Mouse (Mus musculus): ENCODE data around the gene Il4ra. TPM values are rescaled to one million over a fixed set of nuclear protein-coding genes. Genes with fewer than 3 reads are reported as not detected.

Il4ra gene
- polyA plus RNA-seq, 1 experiment from 2014 or later = 6.9 TPM

DNA sequence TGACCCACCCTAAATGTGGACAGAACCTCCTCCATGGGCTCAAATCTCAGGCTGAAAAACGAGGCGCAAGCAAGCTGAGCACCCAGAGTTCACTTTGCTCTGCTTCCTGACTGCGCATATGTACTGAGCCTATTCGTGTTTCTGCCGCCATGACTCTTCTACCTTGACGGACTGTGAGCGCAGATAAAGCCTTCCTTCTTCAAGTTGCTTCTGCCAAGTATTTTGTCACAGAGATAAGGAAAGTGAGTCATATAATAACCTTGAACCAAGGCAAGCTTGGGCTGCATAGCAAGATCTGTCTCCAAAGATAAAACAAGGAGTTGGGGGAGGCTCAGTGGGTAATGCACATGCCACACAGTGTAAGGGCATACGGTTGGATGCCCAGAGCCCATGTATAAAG, 35.2 kb upstream of the Il4ra start:
- Histone ChIP-seq H3K27me3 (ENCODE audit: control insufficient read depth, insufficient read depth, low read depth, low read length) (no peaks in the 10 kb centered on the region), H3K9ac (ENCODE audit: low read depth, low read length) (peak overlapping the region; percentile 8; the same call in 1 of the 2 replicates), H3K4me2 (ENCODE audit: low read depth, low read length) (peak overlapping the region; percentile 36), H3K4me1 (ENCODE audit: control insufficient read depth, low read depth, low read length) (peaks cover 40% of the 10 kb centered on the region), H3K4me3 (ENCODE audit: low read depth, low read length) (no peak overlapping the region), H3K9me3 (replicated peaks; ENCODE audit: control insufficient read depth, low read length) (no peaks in the 10 kb centered on the region), H3K36me3 (ENCODE audit: control insufficient read depth, insufficient read depth) (no peaks in the 10 kb centered on the region), H3K27ac (ENCODE audit: low read length) (peak overlapping the region; percentile 70)
- WGBS (ENCODE audit: insufficient replicate concordance) = 23% methylated on average over 8 of the region's 8 CpGs
- peak; percentile 73 for ATAC-seq (ENCODE audit: low read depth)

DNA sequence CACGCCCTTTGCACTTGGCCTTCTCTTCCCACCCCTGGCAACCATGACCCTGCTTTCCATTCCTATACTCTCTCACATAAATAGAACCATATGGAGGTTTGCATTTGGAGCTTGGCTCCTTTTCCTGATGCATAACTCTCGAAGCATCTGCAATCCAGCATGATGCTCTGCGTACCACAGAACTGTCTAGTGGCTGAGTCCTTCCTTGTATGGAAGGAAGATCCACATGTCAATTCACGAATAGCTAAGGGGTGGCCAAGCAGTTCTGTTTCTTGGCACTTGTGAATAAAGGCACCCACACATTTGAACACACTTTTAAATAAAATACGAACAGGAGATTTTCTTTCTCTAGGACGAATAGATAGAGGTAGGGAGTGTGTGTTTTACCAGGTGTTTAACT, 34.5 kb upstream of the Il4ra start:
- H3K36me3 ChIP-seq (ENCODE audit: control insufficient read depth, insufficient read depth) = no peaks in the 10 kb centered on the region
- no peak for ATAC-seq (ENCODE audit: low read depth)
- H3K27ac ChIP-seq (ENCODE audit: low read length) = peak overlapping the region; percentile 70
- peaks cover 45% of the 10 kb centered on the region for H3K4me1 ChIP-seq (ENCODE audit: control insufficient read depth, low read depth, low read length)
- no peak overlapping the region for H3K9ac ChIP-seq (ENCODE audit: low read depth, low read length)
- H3K4me2 ChIP-seq (ENCODE audit: low read depth, low read length) = no peak overlapping the region
- H3K4me3 ChIP-seq (ENCODE audit: low read depth, low read length) = no peak overlapping the region
- H3K27me3 ChIP-seq (ENCODE audit: control insufficient read depth, insufficient read depth, low read depth, low read length) = no peaks in the 10 kb centered on the region
- no peaks in the 10 kb centered on the region for H3K9me3 ChIP-seq (replicated peaks; ENCODE audit: control insufficient read depth, low read length)
- WGBS (ENCODE audit: insufficient replicate concordance) = 79% methylated on average over 6 of the region's 6 CpGs

DNA sequence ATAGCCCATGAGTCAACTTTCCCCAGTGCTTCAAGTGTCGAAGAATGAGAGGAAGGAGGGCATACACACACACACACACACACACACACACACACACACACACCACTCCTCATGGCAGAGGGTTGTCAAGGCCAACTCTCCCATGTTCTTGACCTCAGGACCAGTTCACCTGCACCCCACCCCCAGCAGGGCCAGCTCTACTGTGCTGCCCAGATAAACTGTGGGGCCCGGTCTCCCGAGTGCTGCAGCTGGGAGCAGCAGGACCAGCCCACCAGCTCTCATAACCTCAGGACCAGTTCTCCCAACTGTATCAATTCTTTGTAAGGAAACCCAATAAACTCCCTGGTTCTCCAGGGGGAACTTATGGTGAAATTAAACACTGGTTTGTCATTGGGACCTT, 32.2 kb upstream of the Il4ra start:
- ATAC-seq (ENCODE audit: low read depth) = peak; percentile 71
- H3K4me2 ChIP-seq (ENCODE audit: low read depth, low read length) = peak overlapping the region; percentile 37; the same call in 1 of the 2 replicates

DNA sequence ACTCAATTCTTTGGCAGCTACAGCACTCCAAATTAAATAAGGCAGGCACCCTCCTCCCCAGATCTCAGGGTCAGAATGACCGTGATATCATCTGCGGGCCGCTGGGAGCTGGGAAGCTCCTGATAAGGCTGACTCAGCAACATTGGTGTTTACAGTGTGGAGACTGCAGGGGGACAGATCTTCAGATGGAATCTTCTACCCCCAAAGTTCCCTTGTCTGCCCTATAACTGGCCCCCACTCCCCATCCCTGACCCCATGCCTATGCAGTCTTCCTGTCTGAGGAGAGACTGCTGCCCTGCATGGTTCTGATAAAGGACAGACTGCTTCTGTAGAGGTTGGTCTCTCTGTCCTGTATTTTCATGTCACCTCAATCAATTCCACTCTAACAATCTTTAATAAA, 28.9 kb upstream of the Il4ra start:
- 7% methylated on average over 3 of the region's 3 CpGs for WGBS (ENCODE audit: insufficient replicate concordance)
- Histone ChIP-seq H3K9me3 (replicated peaks; ENCODE audit: control insufficient read depth, low read length) (no peaks in the 10 kb centered on the region), H3K27ac (ENCODE audit: low read length) (peak overlapping the region; percentile 82), H3K27me3 (ENCODE audit: control insufficient read depth, insufficient read depth, low read depth, low read length) (no peaks in the 10 kb centered on the region), H3K4me1 (ENCODE audit: control insufficient read depth, low read depth, low read length) (peaks cover 26% of the 10 kb centered on the region), H3K4me3 (ENCODE audit: low read depth, low read length) (no peak overlapping the region), H3K4me2 (ENCODE audit: low read depth, low read length) (peak overlapping the region; percentile 43), H3K36me3 (ENCODE audit: control insufficient read depth, insufficient read depth) (no peaks in the 10 kb centered on the region), H3K9ac (ENCODE audit: low read depth, low read length) (peak overlapping the region; percentile 44)
- peak; percentile 94 for ATAC-seq (ENCODE audit: low read depth)

More for the DNA sequence above, 32.2 kb upstream of the Il4ra start:
- Histone ChIP-seq H3K4me3 (ENCODE audit: low read depth, low read length) (no peak overlapping the region), H3K9ac (ENCODE audit: low read depth, low read length) (0 out of 2 replicates have a peak overlapping the region, but pooled peaks have one; percentile 27), H3K36me3 (ENCODE audit: control insufficient read depth, insufficient read depth) (no peaks in the 10 kb centered on the region), H3K27ac (ENCODE audit: low read length) (no peak overlapping the region), H3K4me1 (ENCODE audit: control insufficient read depth, low read depth, low read length) (peaks cover 51% of the 10 kb centered on the region), H3K27me3 (ENCODE audit: control insufficient read depth, insufficient read depth, low read depth, low read length) (no peaks in the 10 kb centered on the region), H3K9me3 (replicated peaks; ENCODE audit: control insufficient read depth, low read length) (no peaks in the 10 kb centered on the region)
- WGBS (ENCODE audit: insufficient replicate concordance) = 30% methylated on average over 3 of the region's 3 CpGs

DNA sequence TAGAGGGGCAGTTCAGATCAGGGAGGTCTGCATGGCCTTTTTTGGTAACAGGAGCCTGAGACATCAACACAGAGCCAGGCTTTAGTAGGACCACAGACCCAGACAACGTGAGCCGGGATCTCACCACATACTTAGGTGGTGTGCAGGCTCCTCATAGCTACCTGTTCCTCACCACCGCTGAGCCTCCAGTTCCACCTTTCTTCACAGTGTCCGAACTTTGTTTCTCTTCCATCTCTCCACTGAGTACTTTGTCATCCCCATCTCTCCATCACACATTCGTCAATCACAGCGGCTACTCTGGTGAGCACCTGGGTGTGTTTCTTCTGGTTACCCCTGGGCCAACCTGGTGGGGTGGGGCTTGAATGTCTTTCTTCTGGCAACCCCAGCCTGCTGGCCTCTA, 24.7 kb upstream of the Il4ra start:
- Histone ChIP-seq H3K27me3 (ENCODE audit: control insufficient read depth, insufficient read depth, low read depth, low read length) (no peaks in the 10 kb centered on the region), H3K9me3 (replicated peaks; ENCODE audit: control insufficient read depth, low read length) (no peaks in the 10 kb centered on the region), H3K4me1 (ENCODE audit: control insufficient read depth, low read depth, low read length) (peaks cover 14% of the 10 kb centered on the region), H3K4me2 (ENCODE audit: low read depth, low read length) (no peak overlapping the region), H3K9ac (ENCODE audit: low read depth, low read length) (no peak overlapping the region), H3K36me3 (ENCODE audit: control insufficient read depth, insufficient read depth) (no peaks in the 10 kb centered on the region), H3K4me3 (ENCODE audit: low read depth, low read length) (no peak overlapping the region), H3K27ac (ENCODE audit: low read length) (no peak overlapping the region)
- 79% methylated on average over 6 of the region's 6 CpGs for WGBS (ENCODE audit: insufficient replicate concordance)
- ATAC-seq (ENCODE audit: low read depth) = no peak

DNA sequence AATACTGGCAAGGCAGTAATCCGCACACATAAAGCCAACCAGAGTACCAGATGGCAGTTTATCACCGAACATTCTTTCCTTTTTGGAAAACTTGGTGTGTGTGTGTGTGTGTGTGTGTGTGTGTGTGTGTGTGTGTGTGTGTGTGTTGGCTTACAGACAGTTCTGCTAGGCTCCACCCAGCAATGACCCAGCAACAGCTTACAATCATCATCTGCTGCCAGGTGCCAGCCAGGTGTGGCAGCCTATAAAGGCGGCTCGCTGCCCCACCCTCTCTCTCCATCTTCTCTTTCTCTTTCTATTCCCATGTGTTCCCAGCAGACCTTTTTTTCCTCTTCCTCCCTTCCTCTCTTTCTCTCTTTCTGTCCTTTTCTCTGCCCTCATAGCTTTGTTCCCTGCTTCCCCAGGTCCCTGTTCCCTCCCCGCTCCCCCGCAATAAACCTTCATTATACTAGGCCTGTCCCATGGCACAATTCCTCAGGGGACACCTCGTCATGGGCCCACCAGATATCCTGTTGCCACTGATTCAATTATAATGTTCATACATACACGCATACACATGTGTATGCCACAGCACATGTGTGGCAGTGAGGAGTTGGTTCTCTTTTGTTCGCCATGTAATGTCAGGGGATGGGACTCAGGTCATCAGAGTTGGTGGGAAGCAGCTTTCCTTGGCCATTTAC, 23.9 kb upstream of the Il4ra start:
- H3K27ac ChIP-seq (ENCODE audit: low read length) = no peak overlapping the region
- WGBS (ENCODE audit: insufficient replicate concordance) = 77% methylated on average over 9 of the region's 9 CpGs
- H3K4me1 ChIP-seq (ENCODE audit: control insufficient read depth, low read depth, low read length) = peaks cover 5% of the 10 kb centered on the region
- no peaks in the 10 kb centered on the region for H3K27me3 ChIP-seq (ENCODE audit: control insufficient read depth, insufficient read depth, low read depth, low read length)
- no peaks in the 10 kb centered on the region for H3K36me3 ChIP-seq (ENCODE audit: control insufficient read depth, insufficient read depth)
- no peak overlapping the region for H3K9ac ChIP-seq (ENCODE audit: low read depth, low read length)
- no peak overlapping the region for H3K4me2 ChIP-seq (ENCODE audit: low read depth, low read length)
- no peaks in the 10 kb centered on the region for H3K9me3 ChIP-seq (replicated peaks; ENCODE audit: control insufficient read depth, low read length)
- no peak overlapping the region for H3K4me3 ChIP-seq (ENCODE audit: low read depth, low read length)
- ATAC-seq (ENCODE audit: low read depth) = no peak

DNA sequence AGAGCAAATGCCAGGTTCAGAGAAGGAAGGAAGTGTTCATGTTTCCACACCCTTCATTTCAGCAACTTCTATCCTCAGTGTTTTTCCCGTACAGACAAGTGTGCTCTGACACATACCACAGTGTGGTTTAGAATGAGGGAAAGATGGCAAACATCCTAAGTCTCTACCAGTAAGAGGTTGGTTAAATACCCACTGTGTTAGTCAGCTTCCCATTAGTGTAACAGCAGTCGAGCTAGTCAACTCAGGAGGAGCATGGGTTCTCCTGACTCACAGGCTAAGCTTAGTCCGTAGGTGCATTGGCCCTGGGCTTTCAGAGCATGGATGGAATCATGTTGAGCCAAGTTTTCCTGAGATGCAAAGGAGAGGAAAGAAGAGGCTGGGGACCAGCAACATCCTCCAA, 12.6 kb upstream of the Il4ra start:
- H3K4me3 ChIP-seq (ENCODE audit: low read depth, low read length) = no peak overlapping the region
- no peaks in the 10 kb centered on the region for H3K36me3 ChIP-seq (ENCODE audit: control insufficient read depth, insufficient read depth)
- no peak overlapping the region for H3K9ac ChIP-seq (ENCODE audit: low read depth, low read length)
- no peak for ATAC-seq (ENCODE audit: low read depth)
- no peak overlapping the region for H3K27ac ChIP-seq (ENCODE audit: low read length)
- H3K4me1 ChIP-seq (ENCODE audit: control insufficient read depth, low read depth, low read length) = no peaks in the 10 kb centered on the region
- no peak overlapping the region for H3K4me2 ChIP-seq (ENCODE audit: low read depth, low read length)
- WGBS (ENCODE audit: insufficient replicate concordance) = 48% methylated on average over 3 of the region's 3 CpGs
- no peaks in the 10 kb centered on the region for H3K27me3 ChIP-seq (ENCODE audit: control insufficient read depth, insufficient read depth, low read depth, low read length)
- H3K9me3 ChIP-seq (replicated peaks; ENCODE audit: control insufficient read depth, low read length) = peaks cover 3% of the 10 kb centered on the region

DNA sequence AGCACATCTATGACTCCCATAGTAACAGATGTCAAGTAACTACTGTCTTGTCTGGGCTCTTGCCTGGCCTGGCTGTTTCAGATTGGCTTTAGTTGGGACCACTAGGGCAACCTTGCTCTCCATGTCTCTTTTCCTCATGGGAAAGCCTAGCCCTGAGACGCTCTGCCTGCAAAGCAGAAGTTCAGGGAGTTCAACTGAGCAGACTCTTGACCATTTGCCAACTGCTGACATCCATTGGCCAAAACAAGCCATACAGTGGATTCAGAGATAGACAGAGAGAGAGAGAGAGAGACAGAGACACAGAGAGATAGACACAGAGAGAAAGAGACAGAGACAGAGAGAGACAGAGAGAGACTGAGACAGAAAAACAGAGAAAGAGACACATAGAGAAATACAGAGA, 10.9 kb upstream of the Il4ra start:
- Histone ChIP-seq H3K36me3 (ENCODE audit: control insufficient read depth, insufficient read depth) (no peaks in the 10 kb centered on the region), H3K4me3 (ENCODE audit: low read depth, low read length) (no peak overlapping the region), H3K27ac (ENCODE audit: low read length) (no peak overlapping the region), H3K9ac (ENCODE audit: low read depth, low read length) (no peak overlapping the region), H3K9me3 (replicated peaks; ENCODE audit: control insufficient read depth, low read length) (no peaks in the 10 kb centered on the region), H3K4me1 (ENCODE audit: control insufficient read depth, low read depth, low read length) (no peaks in the 10 kb centered on the region), H3K27me3 (ENCODE audit: control insufficient read depth, insufficient read depth, low read depth, low read length) (no peaks in the 10 kb centered on the region), H3K4me2 (ENCODE audit: low read depth, low read length) (no peak overlapping the region)
- WGBS (ENCODE audit: insufficient replicate concordance) = 47% methylated on average over 1 of the region's 1 CpGs
- ATAC-seq (ENCODE audit: low read depth) = no peak

DNA sequence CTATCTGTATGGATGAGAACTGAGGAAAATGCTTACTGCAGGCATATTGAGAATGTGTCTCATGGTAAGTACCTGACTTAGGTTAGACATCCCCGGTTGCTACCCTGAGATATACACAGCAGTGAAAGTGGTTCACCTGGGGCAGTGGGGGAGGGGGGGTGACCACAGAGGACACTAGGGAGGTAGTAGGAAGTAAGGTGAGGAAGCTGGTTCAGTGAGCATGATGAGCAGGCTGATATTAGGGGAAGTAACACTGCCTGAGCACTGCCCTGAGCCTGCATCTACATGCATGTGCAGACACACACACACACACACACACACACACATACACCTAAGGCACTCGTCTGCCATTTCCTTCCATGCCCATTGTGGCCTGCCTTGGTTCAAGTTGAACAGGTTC, 10.1 kb upstream of the Il4ra start:
- H3K27ac ChIP-seq (ENCODE audit: low read length) = no peak overlapping the region
- no peaks in the 10 kb centered on the region for H3K36me3 ChIP-seq (ENCODE audit: control insufficient read depth, insufficient read depth)
- ATAC-seq (ENCODE audit: low read depth) = no peak; the same call in 1 of the 2 replicates
- 40% methylated on average over 2 of the region's 2 CpGs for WGBS (ENCODE audit: insufficient replicate concordance)
- no peak overlapping the region for H3K4me3 ChIP-seq (ENCODE audit: low read depth, low read length)
- H3K9ac ChIP-seq (ENCODE audit: low read depth, low read length) = no peak overlapping the region
- H3K9me3 ChIP-seq (replicated peaks; ENCODE audit: control insufficient read depth, low read length) = no peaks in the 10 kb centered on the region
- no peaks in the 10 kb centered on the region for H3K27me3 ChIP-seq (ENCODE audit: control insufficient read depth, insufficient read depth, low read depth, low read length)
- no peak overlapping the region for H3K4me2 ChIP-seq (ENCODE audit: low read depth, low read length)
- no peaks in the 10 kb centered on the region for H3K4me1 ChIP-seq (ENCODE audit: control insufficient read depth, low read depth, low read length)

Measured in liver, embryonic 16.5 days (tissue).